Mouse (Mus musculus): ENCODE results near the gene Rpl15. TPM values are rescaled to one million over a fixed set of nuclear protein-coding genes. Genes with fewer than 3 reads are reported as not detected.
"Not testable (repeated sequence)": the region's sequence is repeated elsewhere in the genome, so short reads cannot be mapped to it uniquely, and the experiment has no call there.

Gene Rpl15
- polyA plus RNA-seq, 1 experiment from 2014 or later, result 403 TPM

- H3K4me1 ChIP-seq (ENCODE audit: control insufficient read depth, insufficient read depth, low read length), result no peaks in the 10 kb centered on the region
- DNase-seq (ENCODE audit: low spot score, missing footprints) (no peak), ATAC-seq (ENCODE audit: low FRiP score) (no peak)
- no peaks in the 10 kb centered on the region for H3K9me3 ChIP-seq (ENCODE audit: control insufficient read depth, low read length)
- WGBS, result 46% methylated on average over 4 of the region's 4 CpGs
- no peaks in the 10 kb centered on the region for H3K36me3 ChIP-seq (ENCODE audit: control insufficient read depth, insufficient read depth, low read length)
- no peak overlapping the region for H3K9ac ChIP-seq (ENCODE audit: low read length)
- H3K4me3 ChIP-seq (ENCODE audit: low read depth, low read length), result peak overlapping the region; percentile 72
- H3K27me3 ChIP-seq (ENCODE audit: control insufficient read depth, insufficient read depth, low read length), result no peaks in the 10 kb centered on the region
- peak overlapping the region; percentile 74 for H3K4me2 ChIP-seq
- no peak overlapping the region for H3K27ac ChIP-seq (ENCODE audit: low read depth, low read length)
Measured at GRCm38 (mm10) chr14:18237381-18237780, 33.8 kb downstream of the Rpl15 start.

GRCm38 (mm10) chr14:18236496-18237235 lies 34.5 kb downstream of the Rpl15 start:
- not testable (repeated sequence) for H3K4me2 ChIP-seq; H3K9me3 ChIP-seq (ENCODE audit: control insufficient read depth, low read length); DNase-seq (ENCODE audit: low spot score, missing footprints); H3K4me1 ChIP-seq (ENCODE audit: control insufficient read depth, insufficient read depth, low read length); H3K36me3 ChIP-seq (ENCODE audit: control insufficient read depth, insufficient read depth, low read length); H3K27ac ChIP-seq (ENCODE audit: low read depth, low read length); ATAC-seq (ENCODE audit: low FRiP score); H3K4me3 ChIP-seq (ENCODE audit: low read depth, low read length); H3K9ac ChIP-seq (ENCODE audit: low read length); H3K27me3 ChIP-seq (ENCODE audit: control insufficient read depth, insufficient read depth, low read length)
- 89% methylated on average over 2 of the region's 2 CpGs for WGBS

GRCm38 (mm10) chr14:18233981-18234960 lies 36.9 kb downstream of the Rpl15 start:
- no peak overlapping the region for H3K27ac ChIP-seq (ENCODE audit: low read depth, low read length)
- no peaks in the 10 kb centered on the region for H3K36me3 ChIP-seq (ENCODE audit: control insufficient read depth, insufficient read depth, low read length)
- H3K4me1 ChIP-seq (ENCODE audit: control insufficient read depth, insufficient read depth, low read length), result no peaks in the 10 kb centered on the region
- H3K27me3 ChIP-seq (ENCODE audit: control insufficient read depth, insufficient read depth, low read length), result no peaks in the 10 kb centered on the region
- no peak overlapping the region for H3K4me2 ChIP-seq
- no peak for DNase-seq (ENCODE audit: low spot score, missing footprints)
- 59% methylated on average over 5 of the region's 5 CpGs for WGBS
- no peak overlapping the region for H3K9ac ChIP-seq (ENCODE audit: low read length)
- H3K4me3 ChIP-seq (ENCODE audit: low read depth, low read length), result no peak overlapping the region
- no peaks in the 10 kb centered on the region for H3K9me3 ChIP-seq (ENCODE audit: control insufficient read depth, low read length)
- ATAC-seq (ENCODE audit: low FRiP score), result no peak

GRCm38 (mm10) chr14:18233076-18233475 lies 38.1 kb downstream of the Rpl15 start:
- Histone ChIP-seq H3K27ac (ENCODE audit: low read depth, low read length) (no peak overlapping the region), H3K9me3 (ENCODE audit: control insufficient read depth, low read length) (no peaks in the 10 kb centered on the region), H3K9ac (ENCODE audit: low read length) (no peak overlapping the region), H3K4me3 (ENCODE audit: low read depth, low read length) (no peak overlapping the region), H3K27me3 (ENCODE audit: control insufficient read depth, insufficient read depth, low read length) (no peaks in the 10 kb centered on the region), H3K4me2 (no peak overlapping the region), H3K4me1 (ENCODE audit: control insufficient read depth, insufficient read depth, low read length) (no peaks in the 10 kb centered on the region), H3K36me3 (ENCODE audit: control insufficient read depth, insufficient read depth, low read length) (no peaks in the 10 kb centered on the region)
- 88% methylated on average over 2 of the region's 2 CpGs for WGBS
- no peak for DNase-seq (ENCODE audit: low spot score, missing footprints)
- ATAC-seq (ENCODE audit: low FRiP score), result no peak

- not testable (repeated sequence) for DNase-seq (ENCODE audit: low spot score, missing footprints); H3K9me3 ChIP-seq (ENCODE audit: control insufficient read depth, low read length); ATAC-seq (ENCODE audit: low FRiP score); H3K4me3 ChIP-seq (ENCODE audit: low read depth, low read length); H3K27me3 ChIP-seq (ENCODE audit: control insufficient read depth, insufficient read depth, low read length); H3K27ac ChIP-seq (ENCODE audit: low read depth, low read length); H3K9ac ChIP-seq (ENCODE audit: low read length); H3K4me2 ChIP-seq; H3K4me1 ChIP-seq (ENCODE audit: control insufficient read depth, insufficient read depth, low read length); H3K36me3 ChIP-seq (ENCODE audit: control insufficient read depth, insufficient read depth, low read length)
- 96% methylated on average over 8 of the region's 8 CpGs for WGBS
Measured at GRCm38 (mm10) chr14:18231866-18232265, 39.3 kb downstream of the Rpl15 start.

- DNase-seq (ENCODE audit: low spot score, missing footprints); H3K27me3 ChIP-seq (ENCODE audit: control insufficient read depth, insufficient read depth, low read length); H3K4me2 ChIP-seq; ATAC-seq (ENCODE audit: low FRiP score); H3K9me3 ChIP-seq (ENCODE audit: control insufficient read depth, low read length); H3K4me1 ChIP-seq (ENCODE audit: control insufficient read depth, insufficient read depth, low read length); H3K4me3 ChIP-seq (ENCODE audit: low read depth, low read length); H3K9ac ChIP-seq (ENCODE audit: low read length); H3K27ac ChIP-seq (ENCODE audit: low read depth, low read length); H3K36me3 ChIP-seq (ENCODE audit: control insufficient read depth, insufficient read depth, low read length): not testable (repeated sequence)
- WGBS, result 93% methylated on average over 10 of the region's 10 CpGs
Measured at GRCm38 (mm10) chr14:18229751-18230150, 41.4 kb downstream of the Rpl15 start.

GRCm38 (mm10) chr14:18226181-18226580 lies 45.0 kb downstream of the Rpl15 start:
- not testable (repeated sequence) for DNase-seq (ENCODE audit: low spot score, missing footprints); H3K27me3 ChIP-seq (ENCODE audit: control insufficient read depth, insufficient read depth, low read length); H3K36me3 ChIP-seq (ENCODE audit: control insufficient read depth, insufficient read depth, low read length); ATAC-seq (ENCODE audit: low FRiP score); H3K4me3 ChIP-seq (ENCODE audit: low read depth, low read length); H3K27ac ChIP-seq (ENCODE audit: low read depth, low read length); H3K4me2 ChIP-seq; H3K9ac ChIP-seq (ENCODE audit: low read length); H3K4me1 ChIP-seq (ENCODE audit: control insufficient read depth, insufficient read depth, low read length); H3K9me3 ChIP-seq (ENCODE audit: control insufficient read depth, low read length)
- 76% methylated on average over 11 of the region's 11 CpGs for WGBS

GRCm38 (mm10) chr14:18225431-18225830 lies 45.8 kb downstream of the Rpl15 start:
- not testable (repeated sequence) for H3K27me3 ChIP-seq (ENCODE audit: control insufficient read depth, insufficient read depth, low read length); H3K27ac ChIP-seq (ENCODE audit: low read depth, low read length); H3K9ac ChIP-seq (ENCODE audit: low read length); H3K36me3 ChIP-seq (ENCODE audit: control insufficient read depth, insufficient read depth, low read length); ATAC-seq (ENCODE audit: low FRiP score); H3K4me3 ChIP-seq (ENCODE audit: low read depth, low read length); DNase-seq (ENCODE audit: low spot score, missing footprints); H3K4me1 ChIP-seq (ENCODE audit: control insufficient read depth, insufficient read depth, low read length); H3K4me2 ChIP-seq; H3K9me3 ChIP-seq (ENCODE audit: control insufficient read depth, low read length)
- 89% methylated on average over 11 of the region's 11 CpGs for WGBS

- no peaks in the 10 kb centered on the region for H3K9me3 ChIP-seq (ENCODE audit: control insufficient read depth, low read length)
- H3K9ac ChIP-seq (ENCODE audit: low read length), result no peak overlapping the region
- H3K4me1 ChIP-seq (ENCODE audit: control insufficient read depth, insufficient read depth, low read length), result no peaks in the 10 kb centered on the region
- no peak overlapping the region for H3K27ac ChIP-seq (ENCODE audit: low read depth, low read length)
- H3K4me3 ChIP-seq (ENCODE audit: low read depth, low read length), result no peak overlapping the region
- 98% methylated on average over 6 of the region's 6 CpGs for WGBS
- no peak overlapping the region for H3K4me2 ChIP-seq
- no peaks in the 10 kb centered on the region for H3K27me3 ChIP-seq (ENCODE audit: control insufficient read depth, insufficient read depth, low read length)
- DNase-seq (ENCODE audit: low spot score, missing footprints), result no peak
- ATAC-seq (ENCODE audit: low FRiP score), result no peak
- no peaks in the 10 kb centered on the region for H3K36me3 ChIP-seq (ENCODE audit: control insufficient read depth, insufficient read depth, low read length)
Measured at GRCm38 (mm10) chr14:18221977-18222376, 49.2 kb downstream of the Rpl15 start.
